Mouse (Mus musculus): Measurements from ENCODE around the gene Prr29. TPM values are rescaled to one million over a fixed set of nuclear protein-coding genes. Genes with fewer than 3 reads are reported as not detected.
"Not testable (repeated sequence)": the region's sequence is repeated elsewhere in the genome, so short reads cannot be mapped to it uniquely, and the experiment has no call there.

Prr29 gene
- polyA plus RNA-seq, 1 experiment from 2014 or later, result not detected

DNA sequence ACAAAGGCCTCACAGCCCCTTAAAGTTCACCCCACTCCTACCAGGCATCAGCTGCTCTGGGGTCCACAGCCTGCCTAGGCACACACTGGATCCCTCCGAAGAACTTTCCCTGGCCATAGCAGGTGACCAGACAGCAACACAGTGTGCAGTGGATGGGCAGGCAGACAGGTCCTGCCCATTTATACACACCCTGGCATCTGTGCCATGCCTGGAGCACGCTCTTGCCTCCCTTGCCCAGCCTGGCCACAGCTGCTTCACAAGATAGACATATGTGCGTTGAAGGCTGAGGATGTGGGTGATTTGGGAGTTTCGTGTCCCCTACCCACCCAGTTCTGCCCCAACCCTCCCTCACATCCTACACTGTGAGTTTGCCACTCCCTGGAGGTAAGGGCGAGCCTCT, 27.2 kb upstream of the Prr29 start:
- no peak overlapping the region for H3K27ac ChIP-seq
- H3K36me3 ChIP-seq (ENCODE audit: poor library complexity, severe bottlenecking), result no peaks in the 10 kb centered on the region
- H3K4me2 ChIP-seq, result no peak overlapping the region
- H3K9me3 ChIP-seq (replicated peaks), result no peaks in the 10 kb centered on the region
- no peak overlapping the region for H3K9ac ChIP-seq
- no peaks in the 10 kb centered on the region for H3K27me3 ChIP-seq
- no peaks in the 10 kb centered on the region for H3K4me1 ChIP-seq
- no peak for ATAC-seq
- WGBS, result 73% methylated on average over 5 of the region's 5 CpGs
- H3K4me3 ChIP-seq, result no peak overlapping the region

DNA sequence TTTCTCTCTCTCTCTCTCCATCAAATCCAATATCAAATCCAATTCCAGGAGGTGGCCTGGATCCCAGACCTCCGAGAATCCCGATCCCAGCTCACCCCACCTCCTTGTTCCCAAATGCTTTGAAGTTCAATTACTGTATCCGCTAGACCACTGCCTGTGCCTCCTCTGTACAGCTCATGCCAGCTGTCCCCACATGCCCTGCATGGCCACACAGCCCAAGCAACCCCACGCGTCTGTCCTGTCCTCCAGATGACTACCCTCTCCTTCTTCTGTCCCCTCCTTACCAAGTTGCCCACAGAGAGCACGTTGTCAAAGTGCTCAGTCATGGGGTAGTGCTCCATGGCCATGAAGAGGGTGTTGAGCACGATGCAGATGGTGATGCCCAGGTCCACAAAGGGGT, 26.4 kb upstream of the Prr29 start:
- Histone ChIP-seq H3K4me3 (no peak overlapping the region), H3K27ac (no peak overlapping the region), H3K36me3 (ENCODE audit: poor library complexity, severe bottlenecking) (no peaks in the 10 kb centered on the region), H3K9ac (no peak overlapping the region), H3K9me3 (replicated peaks) (no peaks in the 10 kb centered on the region), H3K27me3 (no peaks in the 10 kb centered on the region), H3K4me1 (no peaks in the 10 kb centered on the region), H3K4me2 (no peak overlapping the region)
- WGBS, result 81% methylated on average over 7 of the region's 7 CpGs
- no peak for ATAC-seq

DNA sequence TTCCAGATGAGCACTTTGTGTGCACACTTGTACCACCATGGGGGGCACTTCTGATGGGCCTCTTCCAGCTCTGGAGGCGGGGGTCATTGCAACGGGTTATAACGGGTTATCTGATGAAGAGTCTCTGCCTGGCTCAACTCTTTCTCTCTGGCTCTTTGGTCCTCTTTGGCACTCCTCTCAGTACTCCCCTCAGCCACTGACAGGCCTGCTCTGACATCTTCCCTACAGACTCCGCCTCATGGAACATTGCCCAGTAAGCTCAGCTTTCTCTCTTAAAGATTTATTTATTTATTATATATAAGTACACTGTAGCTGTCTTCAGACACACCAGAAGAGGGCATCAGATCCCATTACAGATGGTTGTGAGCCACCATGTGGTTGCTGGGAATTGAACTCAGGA, 25.9 kb upstream of the Prr29 start:
- not testable (repeated sequence) for H3K4me1 ChIP-seq; H3K4me3 ChIP-seq; H3K9ac ChIP-seq; H3K27me3 ChIP-seq; H3K4me2 ChIP-seq; H3K9me3 ChIP-seq (replicated peaks); H3K36me3 ChIP-seq (ENCODE audit: poor library complexity, severe bottlenecking); ATAC-seq; H3K27ac ChIP-seq
- 92% methylated on average over 4 of the region's 4 CpGs for WGBS

DNA sequence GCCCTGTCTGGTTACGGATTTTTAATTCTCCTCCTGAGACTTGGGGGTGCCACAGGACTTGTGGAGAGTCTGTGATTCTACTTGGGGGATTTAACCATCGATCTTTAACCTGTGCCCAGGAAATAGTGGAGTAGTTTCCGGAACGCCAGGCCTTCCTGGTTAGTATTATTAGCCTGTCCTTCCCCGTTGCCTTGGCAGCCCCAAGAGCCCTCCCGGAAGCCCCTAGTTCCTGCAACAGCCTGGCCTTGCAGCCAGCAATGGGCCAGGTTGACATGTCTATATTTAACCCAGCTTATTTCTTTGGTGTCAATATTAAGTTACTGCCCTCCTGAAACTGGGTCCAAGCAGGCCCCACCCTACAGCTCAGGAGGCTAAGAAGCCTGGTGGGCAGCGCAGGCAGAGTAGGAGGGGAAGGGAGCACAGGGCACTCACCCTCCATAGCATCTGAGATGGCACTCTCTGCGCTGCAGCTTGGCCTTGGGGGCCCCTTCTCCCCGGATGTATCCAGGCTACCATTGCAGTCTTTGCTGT, 24.2 kb upstream of the Prr29 start:
- Histone ChIP-seq H3K4me2 (no peak overlapping the region), H3K27ac (no peak overlapping the region), H3K4me1 (no peaks in the 10 kb centered on the region), H3K9ac (no peak overlapping the region), H3K9me3 (replicated peaks) (no peaks in the 10 kb centered on the region), H3K27me3 (no peaks in the 10 kb centered on the region), H3K36me3 (ENCODE audit: poor library complexity, severe bottlenecking) (no peaks in the 10 kb centered on the region), H3K4me3 (no peak overlapping the region)
- 90% methylated on average over 9 of the region's 9 CpGs for WGBS
- ATAC-seq, result no peak

DNA sequence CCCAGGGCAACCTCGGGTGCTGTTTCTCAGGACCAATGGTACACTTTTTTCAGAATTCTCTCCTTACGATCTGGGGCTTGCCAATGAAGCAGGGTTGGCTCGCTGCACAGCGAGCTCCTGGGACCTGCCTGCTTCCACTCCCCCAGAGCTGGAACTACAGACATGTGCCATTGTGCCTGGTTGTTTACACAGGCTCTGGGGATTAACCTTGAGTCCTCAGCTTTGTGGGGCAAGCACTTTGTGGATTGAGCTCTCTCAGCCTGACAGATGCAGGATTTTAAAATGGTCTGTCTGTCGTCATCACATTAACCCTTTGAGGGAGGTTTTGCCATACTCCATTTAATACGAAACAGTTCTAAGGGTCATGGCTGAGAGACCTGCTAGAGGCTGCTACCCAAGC, 20.4 kb upstream of the Prr29 start:
- Histone ChIP-seq H3K9ac (peak overlapping the region; percentile 16; the same call in 1 of the 2 replicates), H3K36me3 (ENCODE audit: poor library complexity, severe bottlenecking) (no peaks in the 10 kb centered on the region), H3K4me2 (no peak overlapping the region), H3K27me3 (no peaks in the 10 kb centered on the region), H3K4me1 (no peaks in the 10 kb centered on the region), H3K4me3 (no peak overlapping the region), H3K27ac (no peak overlapping the region), H3K9me3 (replicated peaks) (no peaks in the 10 kb centered on the region)
- WGBS, result 42% methylated on average over 6 of the region's 6 CpGs
- no peak for ATAC-seq

DNA sequence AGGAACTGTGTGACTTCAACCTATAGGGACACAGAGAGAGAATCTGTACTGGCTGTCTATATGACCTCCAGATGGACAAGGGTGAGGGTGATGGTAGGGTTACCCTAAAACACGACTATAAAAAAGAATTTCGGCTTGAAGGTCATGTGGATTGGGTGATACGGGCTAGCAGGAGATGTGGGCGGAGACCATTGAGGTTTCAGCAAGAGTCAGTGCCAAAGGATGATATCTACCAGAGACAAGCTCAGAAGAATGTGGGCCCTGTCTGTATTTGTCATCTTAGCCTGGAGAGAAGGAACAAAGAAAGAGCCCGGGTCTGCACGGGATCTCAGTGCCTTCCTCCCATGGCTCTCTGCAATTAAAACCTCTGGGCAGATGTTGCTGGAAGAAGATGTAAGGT, 15.5 kb upstream of the Prr29 start:
- Histone ChIP-seq H3K4me1 (no peaks in the 10 kb centered on the region), H3K9me3 (replicated peaks) (no peaks in the 10 kb centered on the region), H3K4me3 (no peak overlapping the region), H3K4me2 (no peak overlapping the region), H3K36me3 (ENCODE audit: poor library complexity, severe bottlenecking) (no peaks in the 10 kb centered on the region), H3K27ac (no peak overlapping the region), H3K27me3 (no peaks in the 10 kb centered on the region), H3K9ac (no peak overlapping the region)
- WGBS, result 92% methylated on average over 6 of the region's 6 CpGs
- no peak for ATAC-seq

DNA sequence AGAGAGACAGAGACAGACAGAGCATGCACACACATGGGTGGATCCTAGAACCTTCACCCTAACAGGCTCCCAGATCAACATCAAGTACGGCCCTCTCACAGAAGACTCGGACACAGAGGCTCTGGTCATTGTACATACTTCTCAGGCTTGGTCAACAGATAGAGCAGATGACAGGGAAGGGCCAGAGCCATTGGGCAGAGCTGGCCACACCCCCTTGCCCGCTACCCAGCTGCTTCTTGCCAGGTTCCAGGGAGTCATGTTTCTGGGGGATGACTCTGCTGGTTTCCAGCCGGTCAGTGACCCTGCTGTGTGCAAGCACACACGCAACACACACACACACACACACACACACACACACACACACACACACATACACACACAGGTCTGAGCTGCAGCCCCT, 14.4 kb upstream of the Prr29 start:
- H3K27me3 ChIP-seq, result no peaks in the 10 kb centered on the region
- ATAC-seq, result no peak
- H3K9me3 ChIP-seq (replicated peaks), result no peaks in the 10 kb centered on the region
- H3K4me2 ChIP-seq, result no peak overlapping the region
- no peaks in the 10 kb centered on the region for H3K4me1 ChIP-seq
- 64% methylated on average over 5 of the region's 5 CpGs for WGBS
- H3K36me3 ChIP-seq (ENCODE audit: poor library complexity, severe bottlenecking), result no peaks in the 10 kb centered on the region
- H3K27ac ChIP-seq, result no peak overlapping the region
- no peak overlapping the region for H3K4me3 ChIP-seq
- H3K9ac ChIP-seq, result no peak overlapping the region

DNA sequence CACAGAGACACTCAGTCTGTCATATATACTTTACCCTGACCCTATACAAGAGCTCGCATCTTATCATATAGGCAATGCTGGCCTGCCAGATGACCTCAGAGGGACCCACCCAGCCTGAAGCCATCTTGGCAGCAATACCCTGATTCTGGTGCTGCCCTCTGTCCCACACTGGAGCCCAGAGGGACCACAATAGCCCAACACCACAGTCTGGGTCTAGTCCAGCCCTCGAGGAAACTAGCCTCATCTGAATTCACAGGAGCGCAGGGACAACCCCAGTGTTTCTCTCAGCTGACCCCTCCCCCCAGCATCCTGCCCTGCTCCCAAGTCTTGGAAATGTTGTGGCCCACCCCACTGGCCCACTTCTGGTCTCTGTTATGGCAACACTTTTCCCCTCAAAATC, 14.0 kb upstream of the Prr29 start:
- Histone ChIP-seq H3K36me3 (ENCODE audit: poor library complexity, severe bottlenecking) (no peaks in the 10 kb centered on the region), H3K9ac (no peak overlapping the region), H3K4me3 (no peak overlapping the region), H3K4me1 (no peaks in the 10 kb centered on the region), H3K27me3 (no peaks in the 10 kb centered on the region), H3K27ac (no peak overlapping the region), H3K9me3 (replicated peaks) (no peaks in the 10 kb centered on the region), H3K4me2 (no peak overlapping the region)
- no peak for ATAC-seq
- 67% methylated on average over 3 of the region's 3 CpGs for WGBS

DNA sequence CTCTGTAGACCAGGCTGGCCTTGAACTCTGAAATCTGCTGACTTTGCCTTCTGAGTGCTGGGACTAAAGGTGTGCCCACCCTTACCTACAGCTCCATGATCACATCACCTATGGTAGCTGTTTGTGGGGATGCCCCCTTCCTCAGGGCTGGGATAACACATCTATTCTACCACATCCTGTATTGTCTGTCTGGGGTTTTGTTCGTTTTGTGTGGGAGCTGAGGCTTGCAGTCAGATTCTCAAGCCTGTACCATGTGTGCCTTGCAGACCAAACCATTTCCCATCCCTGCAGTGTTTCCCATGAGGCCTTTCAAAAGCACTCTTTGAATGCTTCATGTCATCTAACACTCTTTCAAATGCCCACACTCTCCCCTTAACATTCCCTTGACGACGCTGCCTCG, 13.3 kb upstream of the Prr29 start:
- no peak for ATAC-seq
- H3K36me3 ChIP-seq (ENCODE audit: poor library complexity, severe bottlenecking), result no peaks in the 10 kb centered on the region
- H3K4me3 ChIP-seq, result no peak overlapping the region
- no peaks in the 10 kb centered on the region for H3K27me3 ChIP-seq
- H3K27ac ChIP-seq, result no peak overlapping the region
- no peak overlapping the region for H3K4me2 ChIP-seq
- no peaks in the 10 kb centered on the region for H3K4me1 ChIP-seq
- no peak overlapping the region for H3K9ac ChIP-seq
- WGBS, result 83% methylated on average over 4 of the region's 4 CpGs
- no peaks in the 10 kb centered on the region for H3K9me3 ChIP-seq (replicated peaks)

DNA sequence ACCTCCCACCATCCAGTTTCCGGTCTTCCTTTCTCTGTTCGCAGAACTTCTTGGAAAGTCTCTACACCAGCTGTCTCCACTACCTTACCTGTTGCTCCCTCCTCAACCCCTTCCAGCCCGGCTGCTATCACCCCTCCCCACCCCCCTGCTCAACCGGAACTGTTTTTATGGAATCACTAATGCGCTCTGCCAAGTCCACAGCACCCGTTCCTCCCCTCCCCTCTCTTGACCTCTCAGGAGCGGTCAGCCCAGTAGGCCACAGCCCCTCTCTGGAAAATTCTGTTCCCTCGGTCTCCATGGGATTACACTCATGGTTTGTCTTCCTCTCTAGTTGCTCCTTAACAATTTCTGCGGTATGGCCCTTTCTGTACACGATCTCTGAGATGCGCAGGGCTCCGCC, 12.1 kb upstream of the Prr29 start, which contains the start of gene Scn4a:
TSS of gene Scn4a (minus strand) at position 101 of the 400 bp plus-strand sequence.
- Histone ChIP-seq H3K4me3 (no peak within 1 kb of the TSS), H3K36me3 (ENCODE audit: poor library complexity, severe bottlenecking) (no peaks in the 10 kb centered on the region), H3K4me1 (no peaks in the 10 kb centered on the region), H3K9me3 (replicated peaks) (no peaks in the 10 kb centered on the region), H3K9ac (no peak within 1 kb of the TSS), H3K27me3 (no peaks in the 10 kb centered on the region), H3K4me2 (no peak within 1 kb of the TSS), H3K27ac (no peak within 1 kb of the TSS)
- 87% methylated on average over 12 of the region's 12 CpGs for WGBS
- no peak for ATAC-seq

DNA sequence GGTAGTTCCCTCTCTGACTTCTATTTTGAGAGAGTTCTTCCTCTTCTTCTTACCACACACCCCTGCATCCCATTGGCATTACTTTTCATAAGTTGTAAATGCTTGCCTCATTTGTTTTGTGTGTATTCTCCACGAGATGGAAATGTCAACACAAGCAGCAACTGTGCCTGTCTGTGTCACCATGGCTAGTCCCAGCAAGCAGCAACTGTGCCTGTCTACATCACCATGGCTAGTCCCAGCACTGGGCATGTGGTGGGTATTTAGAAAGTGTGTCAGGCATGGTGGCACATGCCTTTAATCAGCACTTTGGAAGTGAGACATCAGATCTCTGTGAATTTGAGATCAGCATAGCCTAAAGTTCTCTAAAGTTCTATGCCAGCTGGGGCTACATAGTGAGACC, 11.1 kb upstream of the Prr29 start:
- Histone ChIP-seq H3K27me3 (no peaks in the 10 kb centered on the region), H3K9me3 (replicated peaks) (no peaks in the 10 kb centered on the region), H3K27ac (no peak overlapping the region), H3K36me3 (ENCODE audit: poor library complexity, severe bottlenecking) (no peaks in the 10 kb centered on the region), H3K4me1 (no peaks in the 10 kb centered on the region), H3K4me3 (no peak overlapping the region), H3K9ac (no peak overlapping the region), H3K4me2 (no peak overlapping the region)
- ATAC-seq, result no peak
- WGBS, result 67% methylated on average over 1 of the region's 1 CpGs

DNA sequence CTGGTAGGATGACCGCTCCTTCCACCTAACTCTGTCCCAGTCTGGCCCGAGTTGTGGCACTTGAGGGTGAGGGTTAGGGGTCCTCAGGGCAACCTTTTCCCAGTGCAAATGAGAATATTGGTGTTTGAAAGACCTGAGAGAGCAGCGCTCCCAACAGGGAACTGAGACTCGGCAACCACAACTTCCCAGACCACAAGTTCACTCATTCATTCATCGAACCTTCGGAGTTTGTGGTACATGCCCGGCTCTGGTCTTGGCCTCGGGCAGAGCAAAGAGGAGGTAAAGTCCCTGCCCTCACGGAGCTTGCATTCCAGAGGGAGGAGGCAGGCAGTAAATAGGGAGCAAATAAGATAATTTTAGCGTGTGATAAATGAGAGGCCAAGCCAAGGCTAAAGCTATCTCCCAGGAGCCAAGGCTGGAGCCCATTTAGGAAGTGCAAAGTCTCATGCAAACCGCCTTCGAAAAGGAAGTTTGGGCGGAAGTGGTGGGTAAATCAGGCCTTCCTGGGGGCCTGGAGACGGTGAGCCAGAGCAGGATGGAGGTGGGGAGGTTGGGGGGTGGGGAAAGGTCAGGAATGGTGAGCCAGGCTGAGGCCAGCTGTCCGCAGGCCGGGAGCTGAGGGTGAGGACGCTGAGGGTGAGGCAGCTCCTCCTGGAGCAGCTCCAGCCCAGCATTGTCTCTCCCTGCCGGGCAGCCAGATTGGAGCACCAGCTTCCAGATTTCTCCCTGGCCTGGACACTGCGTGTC, 9.7 kb upstream of the Prr29 start:
- H3K27ac ChIP-seq, result no peak overlapping the region
- no peaks in the 10 kb centered on the region for H3K4me1 ChIP-seq
- no peaks in the 10 kb centered on the region for H3K9me3 ChIP-seq (replicated peaks)
- H3K27me3 ChIP-seq, result no peaks in the 10 kb centered on the region
- 78% methylated on average over 19 of the region's 19 CpGs for WGBS
- H3K4me3 ChIP-seq, result no peak overlapping the region
- no peak for ATAC-seq
- H3K9ac ChIP-seq, result no peak overlapping the region
- no peak overlapping the region for H3K4me2 ChIP-seq
- no peaks in the 10 kb centered on the region for H3K36me3 ChIP-seq (ENCODE audit: poor library complexity, severe bottlenecking)

DNA sequence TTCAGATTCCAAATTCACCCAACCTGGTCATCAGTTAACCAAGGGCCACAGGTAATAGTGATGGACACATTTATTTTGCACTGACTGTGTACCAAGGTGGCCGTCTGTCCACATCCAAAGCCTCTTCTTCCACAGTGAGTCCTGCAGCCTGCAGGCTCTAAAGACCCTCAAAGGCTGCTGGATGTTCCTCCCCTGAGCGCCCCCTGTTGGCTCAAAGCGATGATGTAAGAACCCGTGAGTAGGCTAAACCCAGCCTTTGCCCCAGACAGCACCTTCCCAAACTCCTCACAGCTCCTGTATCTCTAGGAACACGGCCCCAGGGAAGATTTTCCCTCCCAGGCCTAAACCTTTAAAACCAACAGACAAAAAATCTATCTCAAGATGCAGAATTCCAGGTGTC, 5.9 kb upstream of the Prr29 start:
- H3K4me1 ChIP-seq, result no peaks in the 10 kb centered on the region
- H3K27ac ChIP-seq, result no peak overlapping the region
- ATAC-seq, result no peak
- no peaks in the 10 kb centered on the region for H3K36me3 ChIP-seq (ENCODE audit: poor library complexity, severe bottlenecking)
- H3K4me3 ChIP-seq, result no peak overlapping the region
- H3K9me3 ChIP-seq (replicated peaks), result no peaks in the 10 kb centered on the region
- WGBS, result 27% methylated on average over 5 of the region's 5 CpGs
- no peak overlapping the region for H3K9ac ChIP-seq
- no peaks in the 10 kb centered on the region for H3K27me3 ChIP-seq
- H3K4me2 ChIP-seq, result no peak overlapping the region
